Mouse (Mus musculus) C2C12 (cell line): ENCODE measurements around the gene Irak3.

Experiments used
- CEBPB ChIP-seq: IDR thresholded peaks from one replicate; pipeline ENCODE4 v1.6.1; 2011; ENCODE audit warnings: low read depth, mild to moderate bottlenecking, control low read depth, moderate library complexity
- CTCF ChIP-seq: IDR thresholded peaks from one replicate; pipeline ENCODE4 v1.5.1; 2011; ENCODE audit not compliant: control insufficient read depth, insufficient read depth, insufficient read length
- FOSL1 ChIP-seq: IDR thresholded peaks from one replicate; pipeline ENCODE4 v1.8.0; 2011; ENCODE audit warnings: mild to moderate bottlenecking, low read length; ENCODE audit not compliant: poor library complexity, insufficient read depth, severe bottlenecking
- MAX ChIP-seq: IDR thresholded peaks from one replicate; pipeline ENCODE4 v1.6.1; 2011; ENCODE audit warnings: mild to moderate bottlenecking, control low read depth
- MYOD1 ChIP-seq: IDR thresholded peaks from one replicate; pipeline ENCODE4 v1.6.1; 2011; ENCODE audit warnings: low read depth; ENCODE audit not compliant: control insufficient read depth, insufficient read length
- MYOG ChIP-seq: IDR thresholded peaks from one replicate; pipeline ENCODE4 v1.6.1; 2011; ENCODE audit not compliant: control insufficient read depth, insufficient read length; ENCODE audit errors: extremely low read depth
- USF1 ChIP-seq: IDR thresholded peaks from one replicate; pipeline ENCODE4 v1.6.1; 2011; ENCODE audit warnings: low read depth, mild to moderate bottlenecking, control low read depth, moderate library complexity

- TF ChIP-seq CTCF = no peak
- TF ChIP-seq USF1 = no peak
- no peak for TF ChIP-seq MAX
- TF ChIP-seq CEBPB = no peak
- TF ChIP-seq FOSL1 = no peak
- TF ChIP-seq MYOG = no peak
- no peak for TF ChIP-seq MYOD1
Measured at GRCm38 (mm10) chr10:120114493-120114892, 87.4 kb downstream of the Irak3 start.
